Mouse (Mus musculus) thymus, adult 2 months (tissue): ENCODE measurements around the gene Hspb9.

ENCODE experiments used
- CTCF ChIP-seq: fragments of 200-500 bp; IDR thresholded peaks from 2 replicates; pipeline ENCODE4 v1.5.1; 2012; ENCODE audit warnings: mild to moderate bottlenecking, control low read depth, low read length, moderate library complexity, borderline replicate concordance; ENCODE audit not compliant: control insufficient read depth, poor library complexity, insufficient read depth; ENCODE audit errors: extremely low read depth
- POLR2A ChIP-seq: fragments of 200-500 bp; IDR thresholded peaks from 2 replicates; pipeline ENCODE4 v1.6.1; 2012; ENCODE audit warnings: mild to moderate bottlenecking, low read length, control low read depth, moderate library complexity; ENCODE audit not compliant: control insufficient read depth, poor library complexity, insufficient read depth; ENCODE audit errors: extremely low read depth

- TF ChIP-seq CTCF, result no peak
- TF ChIP-seq POLR2A, result no peak
Observed at GRCm38 (mm10) chr11:100714948-100715347, 1.3 kb downstream of the Hspb9 start.
